Mouse (Mus musculus) embryo, embryonic 11 days (tissue): Measurements from ENCODE around the gene Olfr857.
"Not testable (repeated sequence)": the region's sequence is repeated elsewhere in the genome, so short reads cannot be mapped to it uniquely, and the experiment has no call there.

ENCODE experiments used
- DNase-seq: peaks from one replicate; pipeline ENCODE4 v3.0.0-alpha.2; 2015

The Olfr857 gene

GRCm38 (mm10) chr9:19709133-19709532, at the start of gene Olfr857:
Olfr857 (plus strand) TSS chr9:19709433.
- DNase-seq: no peak

DNA sequence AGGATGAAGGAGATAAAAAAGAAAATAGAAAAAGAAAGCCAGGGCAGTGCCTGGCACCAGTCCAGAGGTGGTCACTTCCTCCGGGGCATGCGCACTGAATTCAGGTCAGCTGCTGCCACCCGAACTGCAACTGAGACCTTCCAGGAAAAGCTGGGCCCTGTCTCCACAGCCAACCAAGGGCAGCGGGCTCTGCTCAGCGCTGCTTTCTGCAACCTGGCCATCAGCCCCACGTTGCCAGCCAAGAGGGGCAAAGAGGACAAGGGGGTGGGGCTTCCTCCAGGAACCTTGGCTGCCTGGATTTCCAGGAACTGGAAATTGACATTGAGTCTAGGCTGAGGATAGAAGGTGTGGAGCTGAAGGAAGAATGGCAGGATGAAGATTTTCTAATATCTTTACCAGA, 19.0 kb upstream of the Olfr857 start:
- no peak for DNase-seq

- no peak for DNase-seq
Measured at GRCm38 (mm10) chr9:19691426-19691825, 17.8 kb upstream of the Olfr857 start.

- no peak for DNase-seq
Measured at GRCm38 (mm10) chr9:19692430-19692829, 16.8 kb upstream of the Olfr857 start.

DNA sequence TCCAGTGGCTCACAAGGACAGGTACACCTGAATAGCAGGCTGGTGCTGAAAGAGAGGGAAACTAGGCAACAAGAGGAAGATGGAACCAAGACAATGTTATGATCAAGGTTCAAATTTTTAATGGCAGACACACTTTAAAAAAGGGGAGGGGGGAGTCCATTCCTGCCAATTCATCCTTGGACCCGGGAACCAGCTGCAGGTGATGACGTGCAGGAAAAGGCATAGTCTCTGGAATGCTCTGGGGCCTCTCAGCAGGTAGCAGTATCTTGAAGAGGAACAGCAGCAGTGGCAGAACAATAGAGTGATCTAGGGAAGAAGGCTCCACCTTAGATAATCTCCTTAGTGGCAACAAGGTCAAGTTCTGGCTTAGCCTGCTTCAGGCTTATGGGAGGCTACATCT, 14.9 kb upstream of the Olfr857 start:
- not testable (repeated sequence) for DNase-seq

GRCm38 (mm10) chr9:19694898-19695379, 14.3 kb upstream of the Olfr857 start:
- DNase-seq: not testable (repeated sequence)

DNA sequence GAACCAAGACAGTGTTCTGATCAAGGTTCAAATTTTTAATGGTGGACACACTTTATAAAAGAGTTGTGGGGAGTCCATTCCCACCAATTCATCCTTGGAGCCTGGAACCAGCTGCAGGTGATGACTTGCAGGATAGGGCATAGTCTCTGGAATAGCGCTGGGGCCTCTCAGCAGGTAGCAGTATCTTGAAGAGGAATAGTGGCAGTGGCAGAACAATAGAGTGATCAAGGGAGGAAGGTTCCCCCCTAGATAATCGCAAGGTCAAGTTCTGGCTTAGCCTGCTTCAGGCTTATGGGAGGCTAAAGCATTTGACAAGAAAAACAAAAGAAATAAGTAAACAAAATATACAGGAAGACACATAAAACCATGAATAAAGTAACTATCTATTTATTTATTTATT, 4.7 kb upstream of the Olfr857 start:
- DNase-seq: not testable (repeated sequence)
